In genomic region chr11:30269524-30269923, GRCm38 (mm10) we compare ENCODE assay signal across 16 mouse cellular contexts. TPM values are rescaled to one million over a fixed set of nuclear protein-coding genes. Genes with fewer than 3 reads are reported as not detected.
DNase-seq lines count a peak whose midpoint lies in the region; ATAC-seq and TF ChIP-seq lines count a peak whose summit lies in the region.
"Had no signal": no experiment of that assay in that cellular context is flagged by ENCODE, and none has a peak within 500 bp of the region (broad histone marks: within the 10 kb centered on the region; RNA-seq: fewer than 3 reads in every experiment).

No protein-coding gene starts in this region.

- H3K9ac ChIP-seq in heart, postnatal 0 days (replicated peaks; ENCODE audit: low read depth, low read length): no peak overlapping the region; the same call in 1 of the 2 replicates
- no peak overlapping the region for H3K9ac ChIP-seq in lung, postnatal 0 days (replicated peaks; ENCODE audit: low read depth)
- H3K9ac ChIP-seq: embryonic facial prominence, embryonic 12.5 days; forebrain, embryonic 12.5 days; liver, embryonic 13.5 days had no signal

- no peaks in the 10 kb centered on the region for H3K27me3 ChIP-seq in heart, postnatal 0 days (ENCODE audit: control insufficient read depth, insufficient read depth, low read length)
- no peaks in the 10 kb centered on the region for H3K27me3 ChIP-seq in lung, postnatal 0 days (replicated peaks; ENCODE audit: insufficient read depth, low read length)
- H3K27me3 ChIP-seq: embryonic facial prominence, embryonic 12.5 days had no signal

- no peak for TF ChIP-seq CTCF in heart, postnatal 0 days (IDR thresholded peaks at IDR 0.05; ENCODE audit: low read depth)
- no peak for TF ChIP-seq CTCF in left cerebral cortex, adult 2 months (IDR thresholded peaks at IDR 0.05)
- TF ChIP-seq CTCF in lung, postnatal 0 days (IDR thresholded peaks at IDR 0.05): no peak

- H3K36me3 ChIP-seq in heart, postnatal 0 days (replicated peaks; ENCODE audit: control insufficient read depth, insufficient read depth, low read length): no peaks in the 10 kb centered on the region
- H3K36me3 ChIP-seq in lung, postnatal 0 days (ENCODE audit: insufficient read depth, low read length): no peaks in the 10 kb centered on the region
- H3K36me3 ChIP-seq: embryonic facial prominence, embryonic 12.5 days; forebrain, embryonic 12.5 days; liver, embryonic 13.5 days had no signal

- no peaks in the 10 kb centered on the region for H3K9me3 ChIP-seq in heart, postnatal 0 days (replicated peaks; ENCODE audit: control insufficient read depth, low read length)
- H3K9me3 ChIP-seq in lung, postnatal 0 days (ENCODE audit: low read length): no peaks in the 10 kb centered on the region
- H3K9me3 ChIP-seq: embryonic facial prominence, embryonic 12.5 days; forebrain, embryonic 12.5 days; liver, embryonic 13.5 days had no signal

- intact Hi-C loops in left cerebral cortex, adult 2 months (cut with DNase I): loop anchor here (2.0 to 5.0 kb wide), 7 partner anchors 103 to 363 kb away; no protein-coding TSS in a partner anchor

- ATAC-seq in CD4-positive, CD25-positive, alpha-beta regulatory T cell, adult 4 months: no peak
- no peak for ATAC-seq in heart, postnatal 0 days (ENCODE audit: insufficient read depth, low read depth)
- no peak for ATAC-seq in lung, postnatal 0 days

- H3K4me3 ChIP-seq in heart, postnatal 0 days (ENCODE audit: low read depth, low read length): peak overlapping the region; percentile 93; the same call in 1 of the 2 replicates
- peak overlapping the region; percentile 63 for H3K4me3 ChIP-seq in left cerebral cortex, adult 2 months
- H3K4me3 ChIP-seq in lung, postnatal 0 days (ENCODE audit: low read depth, low read length): peak overlapping the region; percentile 99; the same call in 1 of the 2 replicates
- H3K4me3 ChIP-seq: liver, embryonic 13.5 days had no signal

- DNase-seq in CD4-positive, CD25-positive, alpha-beta regulatory T cell, adult 2 months (ENCODE audit: low read depth, low spot score): peak; percentile 2
- DNase-seq in heart, postnatal 0 days (ENCODE audit: low spot score): no peak
- DNase-seq in heart, adult 9 months (ENCODE audit: low spot score in 2 of 2): no peak
- no peak for DNase-seq in left cerebral cortex, adult 2 months (ENCODE audit: extremely low spot score in 1 of 2, low spot score in 2 of 2)
- no peak for DNase-seq in left cerebral cortex, adult 9 months (ENCODE audit: low spot score in 2 of 2)
- DNase-seq in lung, postnatal 0 days (ENCODE audit: low spot score): peak; percentile 64
- DNase-seq in cerebellum, adult 9-11 months: no peak
- DNase-seq: adrenal gland, postnatal 10 days; cerebellum, postnatal 36 days; gastrocnemius, postnatal 14 days; left cerebral cortex, postnatal 4 days; liver, embryonic 13.5 days; thymus, adult 2 months had no signal

- H3K27ac ChIP-seq in heart, postnatal 0 days (ENCODE audit: low read depth): peak overlapping the region; percentile 100; the same call in 1 of the 2 replicates
- H3K27ac ChIP-seq in left cerebral cortex, adult 2 months: peak overlapping the region; percentile 100; the same call in 1 of the 2 replicates
- H3K27ac ChIP-seq in lung, postnatal 0 days (ENCODE audit: low read length): peak overlapping the region; percentile 98
- H3K27ac ChIP-seq: embryonic facial prominence, embryonic 12.5 days; forebrain, embryonic 12.5 days; liver, embryonic 13.5 days had no signal

- H3K4me2 ChIP-seq in heart, postnatal 0 days (ENCODE audit: low read depth, low read length): peak overlapping the region; percentile 77
- peak overlapping the region; percentile 75 for H3K4me2 ChIP-seq in lung, postnatal 0 days (replicated peaks; ENCODE audit: low read depth, low read length)

- 0 out of 2 replicates have a peak, but pooled peaks cover 5% of the 10 kb centered on the region for H3K4me1 ChIP-seq in heart, postnatal 0 days (ENCODE audit: control insufficient read depth, insufficient read depth)
- H3K4me1 ChIP-seq in lung, postnatal 0 days (ENCODE audit: insufficient read depth, low read depth, low read length): peaks cover 8% of the 10 kb centered on the region; the same call in 1 of the 2 replicates

- no peak for TF ChIP-seq EP300 in heart, postnatal 0 days (IDR thresholded peaks at IDR 0.05; ENCODE audit: low read depth)
- peak; percentile 66 for TF ChIP-seq EP300 in lung, postnatal 0 days (IDR thresholded peaks at IDR 0.05)

- WGBS in heart, postnatal 0 days: 83% methylated on average over 1 of the region's 1 CpGs
- WGBS in lung, postnatal 0 days: 63% methylated on average over 1 of the region's 1 CpGs

RNA-seq across cellular contexts. Expression of gene Sptbn1, which starts 1.5 kb away (rescaled TPM):
- 100 to 1,000 TPM in 1 of 2 experiments, 10 to 100 TPM in 1; 95.8 to 120 TPM for polyA plus RNA-seq in CD4-positive, CD25-positive, alpha-beta regulatory T cell, adult 4 months (2017; shearing (Covaris generic))
- 262 and 271 TPM in 2 replicates for total RNA-seq in heart, postnatal 0 days (2014; rRNA removed; ENCODE audit: low replicate concordance)
- 118 and 121 TPM in 2 replicates for polyA plus RNA-seq in heart, postnatal 0 days (2015; fragmentation: Nextera tagmentation; extraction: Ambion mirVana)
- total RNA-seq in left cerebral cortex, adult 2 months (2021): 100 to 1,000 TPM; 601 to 602 TPM
- 220 and 256 TPM in 2 replicates for polyA plus RNA-seq in lung, postnatal 0 days (2015; fragmentation: Nextera tagmentation; extraction: Ambion mirVana)

Comparison
In these comparisons a context has a peak if more than half of its experiments do, and no peak if none do; other contexts are left out.
1. DNase-seq: peak in CD4-positive, CD25-positive, alpha-beta regulatory T cell, adult 2 months (single experiment) and lung, postnatal 0 days (single experiment); none in heart, postnatal 0 days (single experiment), heart, adult 9 months (0 of 2), left cerebral cortex, adult 2 months (0 of 2), left cerebral cortex, adult 9 months (0 of 2) and cerebellum, adult 9-11 months (single experiment).
2. Peak in every context shown above with its lines, with median percentiles within 50 percentile points of each other: H3K27ac ChIP-seq and H3K4me3 ChIP-seq.